Mouse (Mus musculus) C2C12 (cell line): ENCODE data around the gene Abca13.

Experiments
- CEBPB ChIP-seq: IDR thresholded peaks from one replicate; pipeline ENCODE4 v1.6.1; 2011; ENCODE audit warnings: low read depth, mild to moderate bottlenecking, control low read depth, moderate library complexity
- CTCF ChIP-seq: IDR thresholded peaks from one replicate; pipeline ENCODE4 v1.5.1; 2011; ENCODE audit not compliant: control insufficient read depth, insufficient read depth, insufficient read length
- MAX ChIP-seq: IDR thresholded peaks from one replicate; pipeline ENCODE4 v1.6.1; 2011; ENCODE audit warnings: mild to moderate bottlenecking, control low read depth
- MYOD1 ChIP-seq: IDR thresholded peaks from one replicate; pipeline ENCODE4 v1.6.1; 2011; ENCODE audit warnings: low read depth; ENCODE audit not compliant: control insufficient read depth, insufficient read length

DNA sequence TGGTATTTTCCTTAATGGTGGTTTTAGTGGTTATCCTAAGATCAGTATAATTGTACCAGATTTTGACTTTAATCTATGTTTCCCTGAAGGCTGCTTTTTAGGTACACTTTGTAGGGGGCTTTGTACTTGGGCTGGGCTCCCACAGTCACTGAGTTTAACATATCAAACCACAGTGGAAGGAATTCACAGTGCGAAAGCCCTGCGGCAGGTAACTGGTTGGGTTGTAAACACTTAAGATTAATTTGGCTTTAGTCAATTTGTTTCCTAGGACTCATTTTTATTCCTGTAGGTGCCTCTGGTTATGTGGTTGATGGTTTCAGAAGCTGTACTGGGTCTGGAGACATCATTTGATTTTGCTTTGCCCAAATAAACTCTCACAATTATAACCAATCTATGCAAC is 24.4 kb upstream of the Abca13 start:
- no peak for TF ChIP-seq CEBPB
- TF ChIP-seq CTCF: no peak
- no peak for TF ChIP-seq MAX
- TF ChIP-seq MYOD1: no peak
